Mouse (Mus musculus) lung, embryonic 15.5 days (tissue): ENCODE data around the gene Rab8b. TPM values are rescaled to one million over a fixed set of nuclear protein-coding genes. Genes with fewer than 3 reads are reported as not detected.
"Not testable (repeated sequence)": the region's sequence is repeated elsewhere in the genome, so short reads cannot be mapped to it uniquely, and the experiment has no call there.

Experiments used
- ATAC-seq: fragments of 200-750 bp; cut with Nextera tagmentation; 2 replicates; pipeline ENCODE4 v1.8.0; 2017; ENCODE audit warnings: moderate number of reproducible peaks, borderline replicate concordance; ENCODE audit not compliant: low FRiP score, low TSS enrichment; ENCODE audit errors: extremely low read depth
- H3K27ac ChIP-seq: fragments of 300-500 bp; sonication (generic); 2 replicates; pipeline ENCODE4 v1.5.1; 2015; ENCODE audit warnings: moderate library complexity, mild to moderate bottlenecking, inconsistent platforms
- H3K27me3 ChIP-seq: fragments of 300-500 bp; sonication (generic); 2 replicates; pipeline ENCODE4 v1.6.1; 2015; ENCODE audit warnings: inconsistent platforms
- H3K36me3 ChIP-seq: fragments of 300-500 bp; sonication (generic); 2 replicates; pipeline ENCODE4 v1.6.1; 2015; ENCODE audit warnings: inconsistent platforms
- H3K4me1 ChIP-seq: fragments of 300-500 bp; sonication (generic); 2 replicates; pipeline ENCODE4 v1.6.1; 2015; ENCODE audit warnings: inconsistent platforms
- H3K4me2 ChIP-seq: fragments of 300-500 bp; sonication (generic); 2 replicates; pipeline ENCODE4 v1.6.1; 2015; ENCODE audit warnings: inconsistent platforms, mild to moderate bottlenecking, moderate library complexity
- H3K4me3 ChIP-seq: fragments of 300-500 bp; sonication (generic); 2 replicates; pipeline ENCODE4 v1.5.1; 2015; ENCODE audit warnings: mild to moderate bottlenecking, inconsistent platforms
- H3K9ac ChIP-seq: fragments of 300-500 bp; sonication (generic); 2 replicates; pipeline ENCODE4 v1.6.1; 2015; ENCODE audit warnings: inconsistent platforms
- H3K9me3 ChIP-seq: fragments of 300-500 bp; sonication (generic); 2 replicates; pipeline ENCODE4 v1.6.1; 2016; ENCODE audit warnings: inconsistent platforms
- WGBS: fragments of 180-500 bp; shearing (Covaris S2); methylation state at CpG from one replicate; pipeline ENCODE4 v1.1.7; 2015; 5-methylcytosine and 5-hydroxymethylcytosine counted together
- polyA plus RNA-seq: library from polyadenylated mRNA; unstranded; fragments of >200 nt; fragmentation: Nextera tagmentation; extraction: Ambion mirVana; gene quantifications from 2 replicates; pipeline ENCODE4 v1.2.1, GENCODE M21; 2015

Rab8b gene
- polyA plus RNA-seq, 1 experiment from 2014 or later: 30.1 TPM

- Histone ChIP-seq H3K27ac (no peak overlapping the region), H3K27me3 (no peaks in the 10 kb centered on the region), H3K4me1 (peaks cover 33% of the 10 kb centered on the region), H3K9ac (no peak overlapping the region), H3K9me3 (no peaks in the 10 kb centered on the region), H3K4me2 (no peak overlapping the region), H3K4me3 (no peak overlapping the region), H3K36me3 (no peaks in the 10 kb centered on the region)
- 79% methylated on average over 5 of the region's 5 CpGs for WGBS
- no peak for ATAC-seq
These were observed 36.0 kb downstream of the Rab8b start for GRCm38 (mm10) chr9:66883500-66883899.

GRCm38 (mm10) chr9:66882406-66882821 is 37.1 kb downstream of the Rab8b start:
- Histone ChIP-seq H3K4me3 (no peak overlapping the region), H3K9me3 (no peaks in the 10 kb centered on the region), H3K36me3 (no peaks in the 10 kb centered on the region), H3K4me1 (peaks cover 23% of the 10 kb centered on the region; the same call in 1 of the 2 replicates), H3K27ac (no peak overlapping the region), H3K27me3 (no peaks in the 10 kb centered on the region), H3K9ac (no peak overlapping the region), H3K4me2 (no peak overlapping the region)
- no peak for ATAC-seq
- WGBS: 38% methylated on average over 8 of the region's 8 CpGs

GRCm38 (mm10) chr9:66881858-66882257 is 37.6 kb downstream of the Rab8b start:
- no peak for ATAC-seq
- Histone ChIP-seq H3K9me3 (no peaks in the 10 kb centered on the region), H3K27me3 (no peaks in the 10 kb centered on the region), H3K4me2 (no peak overlapping the region), H3K36me3 (no peaks in the 10 kb centered on the region), H3K4me1 (peaks cover 20% of the 10 kb centered on the region; the same call in 1 of the 2 replicates), H3K4me3 (no peak overlapping the region), H3K9ac (no peak overlapping the region), H3K27ac (no peak overlapping the region)
- whole genome bisulfite sequencing: 68% methylated on average over 3 of the region's 3 CpGs

- Histone ChIP-seq H3K36me3 (no peaks in the 10 kb centered on the region), H3K4me3 (no peak overlapping the region), H3K4me1 (peaks cover 13% of the 10 kb centered on the region; the same call in 1 of the 2 replicates), H3K27me3 (no peaks in the 10 kb centered on the region), H3K9me3 (no peaks in the 10 kb centered on the region), H3K27ac (no peak overlapping the region), H3K9ac (no peak overlapping the region), H3K4me2 (no peak overlapping the region)
- WGBS: 84% methylated on average over 2 of the region's 2 CpGs
- no peak for ATAC-seq
These were observed 38.7 kb downstream of the Rab8b start for GRCm38 (mm10) chr9:66880752-66881151.

GRCm38 (mm10) chr9:66879486-66879885 is 40.0 kb downstream of the Rab8b start:
- peaks cover 13% of the 10 kb centered on the region; the same call in 1 of the 2 replicates for H3K4me1 ChIP-seq
- H3K36me3 ChIP-seq: peaks cover 2% of the 10 kb centered on the region; the same call in 1 of the 2 replicates
- 71% methylated on average over 6 of the region's 6 CpGs for WGBS
- H3K9ac ChIP-seq: no peak overlapping the region
- no peaks in the 10 kb centered on the region for H3K27me3 ChIP-seq
- peaks cover 9% of the 10 kb centered on the region; the same call in 1 of the 2 replicates for H3K9me3 ChIP-seq
- ATAC-seq: no peak
- H3K27ac ChIP-seq: no peak overlapping the region
- no peak overlapping the region for H3K4me2 ChIP-seq
- no peak overlapping the region for H3K4me3 ChIP-seq

- peaks cover 13% of the 10 kb centered on the region; the same call in 1 of the 2 replicates for H3K4me1 ChIP-seq
- H3K27ac ChIP-seq: no peak overlapping the region
- H3K36me3 ChIP-seq: peaks cover 2% of the 10 kb centered on the region; the same call in 1 of the 2 replicates
- H3K27me3 ChIP-seq: no peaks in the 10 kb centered on the region
- no peak for ATAC-seq
- H3K4me2 ChIP-seq: no peak overlapping the region
- WGBS: 91% methylated on average over 3 of the region's 3 CpGs
- H3K9ac ChIP-seq: no peak overlapping the region
- H3K9me3 ChIP-seq: peaks cover 9% of the 10 kb centered on the region; the same call in 1 of the 2 replicates
- H3K4me3 ChIP-seq: no peak overlapping the region
These were observed 40.6 kb downstream of the Rab8b start for GRCm38 (mm10) chr9:66878899-66879298.

GRCm38 (mm10) chr9:66876577-66876976 is 42.9 kb downstream of the Rab8b start:
- Histone ChIP-seq H3K27ac (no peak overlapping the region), H3K4me1 (peaks cover 3% of the 10 kb centered on the region; the same call in 1 of the 2 replicates), H3K27me3 (no peaks in the 10 kb centered on the region), H3K4me2 (no peak overlapping the region), H3K9ac (no peak overlapping the region), H3K4me3 (no peak overlapping the region), H3K9me3 (peaks cover 9% of the 10 kb centered on the region; the same call in 1 of the 2 replicates), H3K36me3 (peaks cover 2% of the 10 kb centered on the region; the same call in 1 of the 2 replicates)
- 43% methylated on average over 5 of the region's 5 CpGs for whole genome bisulfite sequencing
- ATAC-seq: 0 out of 2 replicates have a peak, but pooled peaks have one; percentile 50

- H3K36me3 ChIP-seq: peaks cover 2% of the 10 kb centered on the region; the same call in 1 of the 2 replicates
- WGBS: 95% methylated on average over 5 of the region's 5 CpGs
- H3K4me2 ChIP-seq: no peak overlapping the region
- H3K4me3 ChIP-seq: no peak overlapping the region
- no peak overlapping the region for H3K9ac ChIP-seq
- peaks cover 9% of the 10 kb centered on the region; the same call in 1 of the 2 replicates for H3K9me3 ChIP-seq
- H3K4me1 ChIP-seq: peaks cover 3% of the 10 kb centered on the region; the same call in 1 of the 2 replicates
- no peak for ATAC-seq
- no peak overlapping the region for H3K27ac ChIP-seq
- H3K27me3 ChIP-seq: no peaks in the 10 kb centered on the region
These were observed 45.2 kb downstream of the Rab8b start for GRCm38 (mm10) chr9:66874297-66874696.

GRCm38 (mm10) chr9:66873531-66873930 is 46.0 kb downstream of the Rab8b start:
- no peak for ATAC-seq
- H3K4me1 ChIP-seq: peaks cover 3% of the 10 kb centered on the region; the same call in 1 of the 2 replicates
- no peak overlapping the region for H3K4me2 ChIP-seq
- no peak overlapping the region for H3K9ac ChIP-seq
- H3K4me3 ChIP-seq: no peak overlapping the region
- H3K9me3 ChIP-seq: peaks cover 9% of the 10 kb centered on the region; the same call in 1 of the 2 replicates
- 0 out of 2 replicates have a peak overlapping the region, but pooled peaks have one; percentile 15 for H3K27ac ChIP-seq
- H3K36me3 ChIP-seq: peaks cover 2% of the 10 kb centered on the region; the same call in 1 of the 2 replicates
- H3K27me3 ChIP-seq: no peaks in the 10 kb centered on the region

- not testable (repeated sequence) for H3K4me2 ChIP-seq, H3K9ac ChIP-seq, H3K9me3 ChIP-seq, H3K36me3 ChIP-seq, H3K4me3 ChIP-seq, H3K4me1 ChIP-seq, ATAC-seq, H3K27me3 ChIP-seq
- peak overlapping the region; percentile 81 for H3K27ac ChIP-seq
- WGBS: 50% methylated on average over 2 of the region's 2 CpGs
These were observed 46.5 kb downstream of the Rab8b start for GRCm38 (mm10) chr9:66873009-66873408.

- Histone ChIP-seq H3K36me3 (peaks cover 2% of the 10 kb centered on the region; the same call in 1 of the 2 replicates), H3K9ac (no peak overlapping the region), H3K27me3 (no peaks in the 10 kb centered on the region), H3K27ac (peak overlapping the region; percentile 81), H3K4me2 (no peak overlapping the region), H3K9me3 (peaks cover 9% of the 10 kb centered on the region; the same call in 1 of the 2 replicates), H3K4me3 (no peak overlapping the region), H3K4me1 (no peaks in the 10 kb centered on the region; the same call in 1 of the 2 replicates)
- WGBS: 58% methylated on average over 10 of the region's 10 CpGs
- ATAC-seq: peak; percentile 75
These were observed 47.3 kb downstream of the Rab8b start for GRCm38 (mm10) chr9:66872015-66872727.

GRCm38 (mm10) chr9:66864708-66865107 is 54.8 kb downstream of the Rab8b start:
- Histone ChIP-seq H3K9me3 (no peaks in the 10 kb centered on the region), H3K27ac (no peak overlapping the region), H3K4me1 (0 out of 2 replicates have a peak, but pooled peaks cover 7% of the 10 kb centered on the region), H3K9ac (no peak overlapping the region), H3K36me3 (0 out of 2 replicates have a peak, but pooled peaks cover 6% of the 10 kb centered on the region), H3K27me3 (no peaks in the 10 kb centered on the region), H3K4me3 (no peak overlapping the region), H3K4me2 (no peak overlapping the region)
- 59% methylated on average over 3 of the region's 3 CpGs for WGBS
- ATAC-seq: no peak
